Mouse (Mus musculus): Measurements from ENCODE around the gene Man1c1.

Man1c1 gene

DNA sequence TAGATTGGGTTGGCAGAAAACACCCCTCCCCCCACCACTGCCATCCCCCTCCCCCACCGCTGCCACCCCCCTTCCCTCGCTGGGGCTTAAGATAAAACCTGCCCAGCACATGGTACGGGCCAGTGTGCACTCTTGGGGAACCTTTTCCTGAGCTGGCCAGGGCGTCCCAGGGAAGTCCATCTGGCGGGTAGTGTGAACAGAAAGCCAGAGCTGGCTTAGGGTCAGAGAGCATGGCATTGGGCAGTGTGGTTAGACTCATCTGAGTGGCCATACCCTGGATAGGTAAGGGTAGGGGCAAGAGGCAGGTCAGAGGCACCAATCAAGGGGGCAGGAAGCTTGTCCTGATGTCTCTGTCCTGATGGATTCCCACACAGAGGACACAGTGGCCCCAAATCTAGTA lies 124.5 kb downstream of the Man1c1 start:
- no peak for DNase-seq (ENCODE audit: low spot score in 2 of 2)

DNA sequence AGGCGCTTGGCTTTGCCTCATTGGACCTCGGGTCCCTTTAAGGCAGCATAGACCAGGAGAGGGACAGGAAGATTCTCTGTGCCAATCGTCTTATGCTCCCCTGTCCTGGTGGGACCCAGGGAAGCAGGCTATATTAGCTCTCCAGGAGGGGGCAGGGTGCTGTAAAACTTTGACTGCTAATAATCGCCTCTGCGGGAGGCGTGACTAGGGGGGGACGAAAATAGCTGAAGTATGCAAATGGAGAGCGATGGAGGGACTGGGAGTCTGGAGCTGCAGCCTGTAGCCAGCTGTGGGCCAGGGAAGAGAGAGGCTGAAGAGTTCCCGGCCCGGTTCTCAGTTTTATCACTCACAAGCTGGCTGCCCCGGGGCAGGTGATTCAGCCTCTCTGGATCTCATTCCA lies 124.9 kb downstream of the Man1c1 start:
- no peak for DNase-seq (ENCODE audit: low spot score in 2 of 2)

DNA sequence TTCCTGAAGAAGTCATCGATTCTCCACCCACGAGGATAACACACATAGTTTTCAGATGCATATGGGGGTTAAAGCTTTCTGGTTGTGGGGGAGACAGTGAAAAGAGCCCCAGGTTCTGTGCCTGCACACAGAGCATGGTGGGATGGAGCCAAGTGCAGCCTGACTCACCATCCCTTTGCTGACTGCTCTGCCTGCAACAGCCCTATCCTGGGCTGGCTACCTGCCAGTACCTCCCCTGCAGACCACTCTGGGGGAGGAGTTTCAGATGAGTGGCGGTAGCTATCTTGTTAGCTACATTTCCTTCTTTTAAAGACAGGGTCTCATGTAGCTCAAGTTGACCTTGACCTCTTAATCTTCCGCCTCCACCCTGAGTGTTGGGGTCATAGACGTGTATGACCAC lies 125.7 kb downstream of the Man1c1 start:
- no peak for DNase-seq (ENCODE audit: low spot score in 2 of 2)

DNA sequence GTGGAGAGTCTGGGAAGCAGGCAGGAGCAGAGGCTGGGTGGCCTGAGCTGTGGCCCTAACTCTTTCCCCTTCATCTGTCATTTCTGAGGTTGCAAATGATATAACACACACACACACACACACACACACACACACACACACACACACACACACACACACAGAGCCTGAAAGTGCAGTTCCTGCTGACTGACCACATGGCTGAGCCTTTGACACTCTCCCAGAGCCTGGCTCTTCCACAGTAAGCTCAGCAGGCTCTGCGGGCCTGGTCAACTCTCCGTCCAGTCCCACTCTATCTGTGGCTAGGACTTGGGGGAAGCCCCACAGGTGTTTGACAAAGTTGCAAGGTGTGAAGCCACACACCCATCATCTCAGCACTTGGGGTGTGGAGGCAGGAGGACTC lies 126.8 kb downstream of the Man1c1 start:
- DNase-seq (ENCODE audit: low spot score in 2 of 2), result no peak

DNA sequence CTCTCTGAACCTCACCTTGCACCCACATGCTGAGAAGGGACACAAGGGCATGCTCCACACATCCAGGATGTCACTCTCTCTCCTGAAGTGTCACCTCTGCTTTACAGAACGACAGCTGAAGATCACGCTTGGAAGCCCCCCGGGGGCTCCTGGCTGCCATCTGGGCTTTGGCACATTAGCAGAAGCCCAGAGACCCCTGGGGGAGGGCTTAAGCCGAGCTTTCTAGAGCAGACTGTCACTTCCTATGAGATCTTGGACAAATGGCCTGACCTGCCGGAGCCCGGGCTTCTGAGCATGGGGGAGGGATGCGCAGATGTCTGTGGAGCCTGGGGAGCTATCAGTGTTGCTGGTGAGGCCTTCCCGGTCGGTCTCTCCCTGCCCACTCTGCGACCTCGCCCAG lies 128.6 kb downstream of the Man1c1 start:
- DNase-seq (ENCODE audit: low spot score in 2 of 2), result no peak

DNA sequence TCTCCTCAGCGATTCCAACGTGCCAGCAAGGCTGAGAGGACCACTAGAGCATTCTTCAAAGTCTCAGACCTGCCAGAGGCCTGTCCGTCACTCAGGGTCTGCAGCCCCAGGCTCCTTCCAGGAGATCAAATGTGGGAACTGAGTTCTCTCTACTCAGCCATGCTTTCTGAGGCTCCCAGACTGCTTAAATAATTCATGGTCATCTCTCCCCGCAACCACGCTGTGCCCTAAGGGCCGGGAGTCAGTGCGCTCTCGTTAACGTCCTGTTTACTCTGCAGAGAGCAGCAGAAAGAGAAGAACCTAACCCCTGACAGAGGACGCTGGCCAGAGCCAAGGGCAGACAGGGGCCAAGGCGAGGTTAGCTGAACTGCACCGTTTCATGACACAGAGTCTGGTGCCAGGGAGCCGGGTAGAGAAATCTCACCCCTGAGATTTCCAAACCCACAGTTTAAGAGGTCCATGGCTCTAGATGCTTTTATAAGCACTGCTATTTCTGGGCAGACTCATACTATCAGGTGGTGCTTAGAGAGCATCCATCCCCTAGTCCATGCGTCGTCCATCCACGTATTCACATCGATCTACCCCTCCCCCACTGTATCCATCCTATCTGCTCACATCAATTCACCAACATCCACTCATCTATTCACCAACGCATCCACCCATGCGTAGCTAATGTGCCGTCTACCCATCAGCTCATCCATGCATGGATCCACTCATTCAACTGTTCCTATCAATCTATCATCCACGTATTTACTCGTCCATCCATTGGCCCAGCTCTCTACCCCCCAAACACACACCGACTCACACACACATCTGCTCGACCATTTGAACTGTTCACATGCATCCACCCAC lies 131.4 kb downstream of the Man1c1 start:
- DNase-seq (ENCODE audit: low spot score in 2 of 2), result no peak

DNA sequence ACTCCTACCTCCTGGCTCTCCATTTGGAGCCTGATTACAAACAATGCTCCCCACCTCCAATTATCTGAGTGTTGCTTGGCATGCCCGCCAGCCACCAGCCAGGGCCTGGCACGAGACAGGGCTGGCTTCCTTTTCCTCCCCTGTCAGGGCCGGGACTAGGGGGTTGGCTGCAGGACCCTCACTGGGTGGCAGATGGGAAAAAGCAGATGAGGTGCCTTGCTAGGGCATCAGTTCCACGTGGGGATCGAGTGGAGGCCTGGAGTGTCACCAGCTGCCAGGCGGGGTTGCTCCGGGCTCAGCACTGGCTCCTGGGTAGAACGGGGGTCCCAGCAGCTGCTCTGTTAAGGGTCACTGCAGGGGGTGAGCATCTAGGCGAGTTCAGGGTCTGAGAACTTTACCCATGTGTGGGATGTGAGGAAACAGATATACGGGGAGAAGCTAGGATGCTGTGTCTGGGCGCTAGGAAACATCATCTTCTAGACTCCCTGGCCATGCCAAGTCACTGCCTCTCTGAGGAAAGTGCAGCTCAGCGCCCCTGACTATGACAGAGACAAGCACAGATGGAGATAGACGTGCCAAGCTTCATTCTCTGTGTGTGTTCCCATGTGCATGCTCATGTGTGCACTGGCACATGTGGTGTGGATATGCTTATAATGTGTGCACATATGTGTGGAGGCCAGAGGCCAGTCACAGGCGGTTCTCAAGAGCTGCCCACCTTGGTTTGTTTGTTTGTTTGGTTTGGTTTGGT lies 133.2 kb downstream of the Man1c1 start:
- no peak for DNase-seq (ENCODE audit: low spot score in 2 of 2)

DNA sequence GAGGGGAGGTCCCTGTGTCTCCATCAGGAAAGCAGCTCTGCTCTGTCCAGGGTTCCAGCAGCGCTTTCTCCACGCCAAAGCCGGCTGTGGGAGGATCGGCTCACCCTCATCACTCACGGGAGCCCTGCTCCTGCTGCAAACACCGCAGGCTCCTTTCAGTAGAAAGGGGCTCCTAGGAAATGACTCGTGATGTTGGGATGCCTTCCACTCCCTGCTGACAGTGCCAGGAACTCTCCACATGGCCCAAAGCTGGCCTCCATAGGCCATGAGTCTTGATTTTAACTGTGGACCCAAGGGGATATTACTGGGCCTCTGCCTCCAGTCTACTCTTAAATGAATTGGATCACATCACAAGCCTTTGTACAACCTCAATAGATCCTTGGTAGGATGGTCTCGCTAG lies 134.3 kb downstream of the Man1c1 start:
- DNase-seq (ENCODE audit: low spot score in 2 of 2), result no peak

DNA sequence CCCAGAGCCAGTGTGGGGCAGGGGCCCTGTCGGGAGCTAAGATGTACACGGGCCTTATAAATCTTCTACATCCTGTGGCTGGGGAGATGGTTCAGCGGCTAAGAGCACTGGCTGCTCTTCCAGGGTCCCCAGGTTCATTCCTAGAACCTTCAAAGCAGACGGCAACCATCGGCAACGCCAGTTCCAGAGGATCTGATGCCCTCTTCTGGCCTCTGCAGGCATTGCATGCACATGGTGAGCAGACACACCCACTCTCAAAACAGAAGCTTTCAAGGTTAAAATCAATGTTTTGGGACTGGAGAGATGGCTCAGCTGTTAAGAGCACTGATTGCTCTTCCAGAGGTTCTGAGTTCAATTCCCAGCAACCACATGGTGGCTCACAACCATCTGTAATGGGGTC lies 134.9 kb downstream of the Man1c1 start:
- DNase-seq (ENCODE audit: low spot score in 2 of 2), result no peak

DNA sequence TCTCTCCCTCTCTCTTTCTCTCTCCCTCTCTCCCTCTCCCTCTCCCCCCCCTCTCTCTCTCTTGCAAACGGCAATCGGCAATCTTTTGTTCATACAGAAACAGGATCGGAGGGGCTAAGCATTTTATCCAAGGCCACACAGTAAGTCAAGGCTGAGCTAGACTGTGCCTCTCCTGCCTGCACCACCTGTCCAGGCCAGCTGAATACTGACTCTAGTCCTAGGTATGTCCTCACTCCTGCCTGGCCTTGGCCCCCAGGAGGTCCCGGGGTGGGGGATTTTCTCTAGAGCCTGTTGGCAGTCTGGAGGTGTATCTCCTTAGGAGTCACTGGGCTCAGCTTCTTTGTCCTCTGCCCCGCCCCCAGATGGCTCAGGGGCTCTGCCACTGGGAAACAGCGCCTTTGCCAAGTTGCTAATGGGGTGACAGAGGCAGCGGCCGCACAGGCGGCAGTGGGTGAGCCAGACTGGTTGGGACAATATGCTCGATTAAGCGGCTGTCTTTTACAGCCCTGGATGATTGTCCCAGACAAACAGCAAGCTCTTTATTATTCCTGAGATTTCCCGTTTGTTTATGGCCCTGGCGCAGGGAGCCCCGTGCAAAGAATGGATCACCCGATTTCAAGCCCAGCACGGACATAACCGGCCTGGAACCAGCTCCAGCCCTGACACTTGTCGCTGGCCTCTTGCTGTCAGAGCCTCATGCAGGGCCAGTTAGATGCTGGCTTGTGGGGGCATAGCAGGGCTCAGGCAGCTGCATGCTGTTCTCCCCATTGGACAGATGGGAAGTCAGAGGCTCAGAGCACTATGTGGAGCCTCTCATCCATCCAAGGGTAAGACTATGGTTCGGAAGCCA lies 136.5 kb downstream of the Man1c1 start:
- DNase-seq (ENCODE audit: low spot score in 2 of 2), result no peak

DNA sequence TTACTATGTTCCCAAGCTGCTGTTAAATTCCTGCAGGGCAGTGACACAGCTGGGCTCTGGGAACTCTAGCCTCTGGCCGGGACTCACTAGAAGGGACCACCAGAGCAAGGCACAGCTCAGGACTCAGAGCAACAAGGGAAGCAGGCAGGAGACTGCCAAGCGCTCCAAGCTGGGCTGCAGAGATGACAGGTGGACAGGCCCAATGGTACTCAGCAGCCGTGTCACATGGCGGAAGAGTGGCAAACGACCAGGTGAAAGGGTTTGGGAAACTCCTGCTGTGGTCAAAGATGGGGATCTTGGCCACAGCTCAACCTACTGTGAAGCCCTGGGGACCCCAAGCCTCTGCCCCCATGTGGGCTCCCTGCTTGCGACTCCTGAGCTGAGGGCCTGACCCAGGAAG lies 140.0 kb downstream of the Man1c1 start:
- DNase-seq (ENCODE audit: low spot score in 2 of 2), result no peak

DNA sequence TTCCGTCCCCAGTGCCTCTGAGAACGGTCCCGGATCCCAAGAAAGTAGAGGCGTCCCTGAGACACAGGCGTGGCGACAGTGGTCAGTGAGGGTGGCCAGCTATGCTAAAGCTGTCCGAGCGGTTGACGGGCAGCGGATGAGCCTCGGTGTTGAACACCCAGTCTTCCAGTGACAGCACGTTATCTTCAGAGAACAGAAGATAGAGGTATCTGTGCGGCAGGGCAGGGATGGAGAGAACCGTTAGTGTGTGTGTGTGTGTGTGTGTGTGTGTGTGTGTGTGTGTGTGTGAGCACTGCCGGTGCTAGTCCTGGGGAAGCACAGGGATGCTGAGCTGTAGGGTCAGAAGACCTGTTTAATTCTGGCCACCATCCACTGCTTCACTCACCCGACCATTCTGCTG lies 140.5 kb downstream of the Man1c1 start:
- no peak for DNase-seq (ENCODE audit: low spot score in 2 of 2)

DNA sequence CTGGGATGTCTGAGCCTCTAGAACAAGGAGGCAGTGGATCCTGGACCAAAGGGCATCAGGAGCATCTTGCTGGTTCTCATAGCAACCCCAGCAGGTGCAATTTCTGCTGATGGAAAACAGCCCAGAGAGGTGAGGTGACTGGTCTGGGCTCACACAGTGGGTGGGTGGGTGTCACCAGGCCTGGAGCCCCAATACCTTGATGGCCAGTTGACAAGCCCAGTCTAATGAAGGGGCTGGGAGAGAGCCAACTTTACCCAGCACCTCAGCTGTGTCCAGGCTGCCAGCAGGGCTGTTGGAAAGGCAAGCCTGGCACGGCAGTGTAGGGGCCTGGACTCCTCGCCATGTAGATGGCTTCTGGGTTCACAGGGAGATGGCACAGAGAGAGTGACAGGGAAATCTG lies 142.1 kb downstream of the Man1c1 start:
- DNase-seq (ENCODE audit: low spot score in 2 of 2), result no peak

DNA sequence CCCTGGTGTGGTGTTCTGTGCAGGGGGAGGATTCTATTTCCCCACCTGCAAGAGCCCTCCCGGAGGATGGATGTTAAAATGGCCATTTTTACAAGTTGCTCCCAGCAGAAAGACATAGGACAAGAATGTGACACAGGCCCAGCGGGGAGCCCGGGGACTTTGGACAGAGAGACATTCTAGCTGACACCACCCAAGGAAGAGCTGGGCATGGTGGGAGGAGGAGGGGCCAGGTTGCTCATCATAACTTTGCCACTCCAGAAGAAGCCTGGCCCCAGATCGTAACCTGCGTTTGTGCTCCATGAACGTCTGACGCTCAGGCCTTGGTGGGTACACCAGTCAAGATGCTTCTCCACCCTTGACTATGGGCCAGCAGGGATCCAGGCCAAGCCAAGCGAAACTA lies 143.4 kb downstream of the Man1c1 start:
- DNase-seq (ENCODE audit: low spot score in 2 of 2), result no peak

DNA sequence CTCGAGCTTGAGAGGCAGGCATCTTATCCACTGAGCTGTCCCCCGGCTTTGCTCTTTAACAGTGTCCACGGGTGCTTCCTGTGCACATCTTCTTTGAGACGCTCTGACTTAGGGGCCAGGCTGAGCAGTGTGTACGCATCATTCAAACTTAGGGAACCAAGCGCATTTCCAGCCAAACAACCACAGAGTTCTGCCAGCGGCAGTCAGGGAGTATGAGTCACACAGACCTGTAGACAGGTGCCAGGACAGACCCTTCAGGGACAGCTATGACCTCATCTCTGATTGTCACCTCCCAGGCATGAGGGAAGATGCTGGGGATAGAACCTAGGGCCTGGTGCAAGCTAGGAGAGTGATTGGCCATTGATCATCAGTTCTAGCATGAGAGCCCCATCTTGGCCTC lies 144.9 kb downstream of the Man1c1 start:
- no peak for DNase-seq (ENCODE audit: low spot score in 2 of 2)

DNA sequence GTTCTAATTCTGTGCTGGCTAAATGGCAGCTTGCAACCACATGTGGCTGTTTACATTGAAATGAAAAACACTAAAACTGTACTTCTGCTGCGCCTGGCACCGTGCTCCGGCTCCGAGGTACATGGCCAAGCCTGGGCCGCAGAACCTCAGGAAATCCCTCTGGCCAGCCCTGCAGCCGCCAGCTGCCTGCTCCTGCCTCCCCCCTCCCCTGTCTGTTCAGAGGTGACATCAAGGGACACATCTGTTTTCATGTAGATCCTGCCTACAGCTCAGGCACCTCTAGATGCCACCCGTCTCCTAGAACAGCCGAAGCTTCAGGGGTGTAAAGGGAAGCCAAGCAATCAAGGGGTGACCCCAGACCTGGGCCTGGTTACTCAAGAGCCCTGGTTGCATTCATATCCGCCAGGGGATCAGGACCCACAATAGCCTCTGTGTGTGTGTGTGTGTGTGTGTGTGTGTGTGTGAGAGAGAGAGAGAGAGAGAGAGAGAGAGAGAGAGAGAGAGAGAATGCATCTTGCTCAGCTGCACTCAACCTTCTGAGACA lies 145.4 kb downstream of the Man1c1 start:
- no peak for DNase-seq (ENCODE audit: low spot score in 2 of 2)

DNA sequence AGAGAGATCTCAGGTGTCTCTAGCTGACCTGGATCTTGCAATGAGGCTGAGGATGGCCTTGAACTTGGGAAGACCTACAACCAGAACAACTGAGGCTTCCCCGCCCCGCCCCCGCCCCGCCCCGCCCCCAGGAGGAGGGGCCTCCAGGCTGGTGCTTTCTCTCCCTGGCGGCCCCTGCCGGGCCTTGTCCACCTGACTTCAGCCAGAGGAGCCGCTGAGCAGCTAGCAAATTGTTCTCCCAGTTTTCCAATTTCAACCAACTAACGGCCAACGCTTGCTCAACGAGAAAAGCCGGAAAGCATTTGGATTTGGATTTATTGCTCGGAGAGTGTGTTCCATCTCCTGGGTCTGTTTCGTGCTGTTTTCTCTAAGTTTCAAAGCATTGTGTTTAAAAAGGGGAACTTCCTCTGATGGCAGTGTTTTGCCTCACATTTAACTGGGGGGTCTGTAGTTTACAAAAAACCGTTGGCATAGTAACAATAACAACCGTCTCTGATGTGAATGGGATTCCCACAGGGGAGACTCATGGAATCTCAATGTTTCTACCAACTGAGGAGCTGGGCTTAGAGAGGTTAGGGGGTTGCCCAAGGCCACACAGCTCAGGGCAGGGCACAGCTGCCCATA lies 146.4 kb downstream of the Man1c1 start:
- peak in 1 of 2 experiments; percentile 58 for DNase-seq (ENCODE audit: low spot score in 2 of 2)

DNA sequence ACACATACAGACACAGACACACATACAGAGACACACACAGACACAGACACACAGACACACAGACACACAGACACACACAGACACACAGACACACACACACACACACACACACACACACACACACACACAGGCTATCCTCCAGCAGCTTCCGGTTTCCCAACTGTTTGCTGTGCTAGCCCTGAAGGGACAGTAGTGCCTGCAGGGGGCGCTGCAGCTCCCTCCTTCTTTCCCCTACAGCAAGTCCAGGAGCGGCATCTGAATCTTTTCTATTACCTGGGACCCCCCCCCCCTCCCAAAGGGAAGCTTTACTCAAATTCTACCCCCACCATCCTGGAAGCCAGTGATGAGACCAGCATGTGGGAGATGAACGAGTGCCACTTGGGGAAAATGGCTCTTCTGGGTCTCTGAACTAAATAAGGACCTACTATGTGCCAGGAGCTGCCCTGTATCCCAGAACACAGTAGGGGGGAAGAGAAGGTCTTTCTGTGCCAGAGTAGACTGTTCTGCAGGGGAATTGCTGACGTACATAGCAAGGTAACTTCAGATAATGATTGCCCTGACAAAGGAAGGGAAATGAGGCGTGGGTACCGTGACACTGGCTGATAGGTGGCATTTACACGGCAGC lies 148.0 kb downstream of the Man1c1 start:
- no peak for DNase-seq (ENCODE audit: low spot score in 2 of 2)

DNA sequence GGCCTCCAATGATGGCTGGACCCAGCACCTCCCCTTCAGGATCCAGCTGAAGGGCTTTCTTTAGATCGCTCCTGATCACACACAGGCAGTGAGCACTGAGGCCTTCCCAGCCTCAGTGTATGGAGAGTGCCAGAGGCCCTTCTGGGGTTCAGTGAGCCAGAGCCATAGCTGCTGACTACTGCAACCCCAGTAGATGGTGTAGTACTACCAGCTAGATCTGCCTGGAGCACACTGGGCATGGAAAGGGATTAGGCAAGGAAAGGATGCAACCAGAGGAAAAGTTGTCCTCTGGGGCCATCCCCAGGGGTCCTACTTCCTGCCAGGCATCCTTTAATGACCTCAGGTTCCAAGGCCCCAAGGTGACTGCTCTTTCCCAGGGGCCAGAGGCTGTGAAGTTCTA lies 150.5 kb downstream of the Man1c1 start:
- no peak for DNase-seq (ENCODE audit: low spot score in 2 of 2)

DNA sequence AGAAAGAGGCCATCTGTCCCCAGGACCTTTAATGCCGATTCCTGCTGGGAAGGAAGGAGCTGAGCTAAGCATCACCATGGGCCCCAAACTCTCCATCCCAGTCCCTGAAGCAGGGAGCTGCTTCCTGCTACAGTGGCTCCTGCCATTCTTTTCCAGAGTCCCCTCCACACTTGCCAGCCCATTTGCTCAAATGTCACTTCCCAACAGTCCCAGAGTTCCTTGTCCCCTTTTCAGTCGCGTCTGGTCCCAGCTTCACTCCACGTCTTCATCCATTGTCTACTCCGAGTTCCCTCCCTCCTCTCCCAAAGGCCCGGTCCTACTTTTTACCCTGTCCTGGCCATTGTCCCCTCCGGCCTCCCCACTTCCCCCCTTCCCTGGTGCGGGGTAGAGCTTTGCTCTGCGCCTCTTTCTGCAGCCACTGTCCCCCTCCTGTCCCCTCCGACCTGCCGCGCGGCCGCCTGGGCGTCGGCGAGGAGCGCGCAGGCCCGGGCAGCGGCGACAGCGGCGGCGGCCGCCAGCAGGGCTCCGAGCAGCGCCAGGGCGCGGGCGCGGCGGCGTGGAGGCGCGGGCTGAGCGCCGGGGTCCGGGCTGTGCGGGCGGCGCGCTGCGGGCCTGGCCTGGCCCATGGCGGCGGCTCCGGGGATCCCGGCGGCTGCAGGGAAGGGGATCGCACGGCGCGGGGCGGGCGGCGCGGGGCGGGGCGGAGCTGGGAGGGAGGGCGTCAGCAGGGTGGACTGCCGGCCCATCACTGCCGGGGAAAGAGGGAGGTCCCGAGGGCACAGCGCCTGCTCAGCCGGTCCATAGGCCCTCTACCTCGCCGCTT lies 152.4 kb downstream of the Man1c1 start, which contains the start of gene Selenon:
TSS of gene Selenon (minus strand) at position 673 of the 823 bp plus-strand sequence.
- no peak for DNase-seq (ENCODE audit: low spot score in 2 of 2)
